Mouse (Mus musculus) forebrain, embryonic 14.5 days (tissue): ENCODE data around the gene Adh6a. TPM values are rescaled to one million over a fixed set of nuclear protein-coding genes. Genes with fewer than 3 reads are reported as not detected.
A peak's percentile ranks its signal among the peaks of the same experiment; 100 is the strongest.

Experiments used
- ATAC-seq: fragments of 200-750 bp; cut with Nextera tagmentation; 2 replicates; pipeline ENCODE4 v1.8.0; 2017; ENCODE audit warnings: mild to moderate bottlenecking, moderate library complexity
- DNase-seq: peaks from one replicate; pipeline ENCODE4 v3.0.0-alpha.2; 2015; ENCODE audit warnings: low spot score
- H3K27ac ChIP-seq: fragments of 300-500 bp; sonication (generic); 2 replicates; pipeline ENCODE4 v1.5.1; 2014; ENCODE audit warnings: low read depth, mild to moderate bottlenecking, control low read depth, low read length, moderate library complexity
- H3K27me3 ChIP-seq: fragments of 300-500 bp; sonication (generic); replicated peaks from 2 replicates; pipeline ENCODE4 v1.6.1; 2014; ENCODE audit warnings: low read length, control low read depth, mixed read lengths; ENCODE audit not compliant: control insufficient read depth, insufficient read depth
- H3K36me3 ChIP-seq: fragments of 300-500 bp; sonication (generic); 2 replicates; pipeline ENCODE4 v1.6.1; 2014; ENCODE audit warnings: low read length, control low read depth; ENCODE audit not compliant: control insufficient read depth, insufficient read depth
- H3K4me1 ChIP-seq: fragments of 300-500 bp; sonication (generic); 2 replicates; pipeline ENCODE4 v1.6.1; 2014; ENCODE audit warnings: antibody characterized with exemption, low read length, control low read depth; ENCODE audit not compliant: control insufficient read depth, insufficient read depth
- H3K4me2 ChIP-seq: fragments of 300-500 bp; sonication (generic); 2 replicates; pipeline ENCODE4 v1.6.1; 2014; ENCODE audit warnings: mild to moderate bottlenecking, control low read depth, low read length
- H3K4me3 ChIP-seq: fragments of 300-500 bp; sonication (generic); 2 replicates; pipeline ENCODE4 v1.5.1; 2014; ENCODE audit warnings: low read depth, low read length, control low read depth
- H3K9ac ChIP-seq: fragments of 300-500 bp; sonication (generic); 2 replicates; pipeline ENCODE4 v1.6.1; 2014; ENCODE audit warnings: mild to moderate bottlenecking, low read length, control low read depth, moderate library complexity
- H3K9me3 ChIP-seq: fragments of 300-500 bp; sonication (generic); replicated peaks from 2 replicates; pipeline ENCODE4 v1.6.1; 2016; ENCODE audit warnings: low read length, control low read depth, mixed read lengths; ENCODE audit not compliant: control insufficient read depth
- WGBS: fragments of 180-500 bp; shearing (Covaris S2); extraction: QIAGEN DNeasy Blood & Tissue Kit; methylation state at CpG from one replicate; pipeline ENCODE4 v1.1.7; 2014; 5-methylcytosine and 5-hydroxymethylcytosine counted together
- polyA plus RNA-seq: library from polyadenylated mRNA; unstranded; fragments of >200 nt; fragmentation: Nextera tagmentation; extraction: Ambion mirVana; gene quantifications from 2 replicates; pipeline ENCODE4 v1.2.1, GENCODE M21; 2014

Adh6a gene
- not detected in 2 replicates for polyA plus RNA-seq

DNA sequence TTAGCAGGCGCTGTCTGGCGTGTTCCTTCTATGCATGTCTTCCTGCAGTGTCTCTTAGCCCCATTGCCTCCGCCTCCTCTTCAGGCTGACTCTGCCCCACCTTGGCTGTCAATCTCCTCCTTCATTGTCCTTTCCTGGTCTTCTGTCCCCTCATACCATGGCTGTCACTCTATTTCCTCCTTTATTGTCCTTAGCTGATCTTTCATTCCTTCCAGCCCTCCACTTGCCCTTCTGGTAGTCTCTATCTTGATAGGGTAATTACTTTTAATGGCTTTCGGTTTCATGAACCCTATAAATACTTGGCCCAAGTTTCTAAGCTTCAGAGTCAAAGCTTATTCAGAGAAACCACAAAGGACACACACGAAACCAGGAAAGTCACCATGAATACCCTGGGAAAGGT is at the start of gene Adh6a:
TSS of gene Adh6a (plus strand) at position 322 of the 400 bp plus-strand sequence.
- no peaks in the 10 kb centered on the region for H3K36me3 ChIP-seq
- DNase-seq, result no peak
- WGBS, result 80% methylated on average over 5 of the region's 5 CpGs
- no peak within 1 kb of the TSS for H3K4me2 ChIP-seq
- no peaks in the 10 kb centered on the region for H3K4me1 ChIP-seq
- no peak within 1 kb of the TSS for H3K9ac ChIP-seq
- no peaks in the 10 kb centered on the region for H3K27me3 ChIP-seq
- no peak for ATAC-seq
- H3K9me3 ChIP-seq, result no peaks in the 10 kb centered on the region
- no peak within 1 kb of the TSS for H3K27ac ChIP-seq
- no peak within 1 kb of the TSS for H3K4me3 ChIP-seq

DNA sequence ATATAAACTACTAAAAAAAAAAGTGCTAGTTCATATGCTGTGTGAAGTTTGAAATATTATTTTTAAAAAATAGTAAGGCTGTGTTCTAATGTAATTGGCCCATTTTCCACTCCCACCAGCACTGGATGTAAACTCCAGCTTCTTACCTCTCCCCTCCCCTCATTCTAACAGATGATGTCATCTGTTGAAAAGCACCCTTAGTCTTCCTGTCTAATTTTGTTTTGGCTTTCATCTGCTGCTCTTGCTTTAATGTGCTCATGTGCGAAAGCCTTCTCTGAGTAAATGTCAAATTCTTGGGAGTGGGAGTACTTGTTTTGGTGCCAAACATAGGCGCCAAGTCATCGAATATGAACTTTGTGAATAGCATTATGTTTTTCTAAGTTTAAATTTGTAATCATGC is 48.4 kb upstream of the Adh6a start:
- H3K27ac ChIP-seq, result no peak overlapping the region
- ATAC-seq (no peak), DNase-seq (peak; percentile 38)
- no peak overlapping the region for H3K4me3 ChIP-seq
- 51% methylated on average over 3 of the region's 3 CpGs for WGBS
- H3K9me3 ChIP-seq, result no peaks in the 10 kb centered on the region
- no peak overlapping the region for H3K4me2 ChIP-seq
- H3K27me3 ChIP-seq, result no peaks in the 10 kb centered on the region
- H3K36me3 ChIP-seq, result no peaks in the 10 kb centered on the region
- H3K4me1 ChIP-seq, result no peaks in the 10 kb centered on the region
- H3K9ac ChIP-seq, result no peak overlapping the region

DNA sequence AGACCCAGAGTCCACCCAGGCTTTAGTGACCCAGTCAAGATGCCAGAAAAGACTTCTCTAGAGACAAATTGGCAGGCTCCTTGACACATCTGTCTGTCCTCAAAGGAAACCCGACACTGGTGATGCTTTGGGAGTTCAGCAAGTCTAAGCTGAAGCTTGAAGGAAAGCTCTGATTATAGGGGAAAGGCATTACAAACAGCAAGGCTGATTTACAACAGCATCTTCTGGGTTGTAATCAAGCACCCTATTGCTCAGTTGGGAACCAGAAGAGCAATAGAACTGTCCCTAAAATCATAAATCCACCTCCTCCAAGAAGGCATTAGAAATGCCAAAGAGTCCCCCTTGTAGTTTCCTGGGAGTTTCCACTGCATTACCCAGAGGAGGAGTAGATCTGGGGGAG is 42.6 kb upstream of the Adh6a start:
- no peaks in the 10 kb centered on the region for H3K9me3 ChIP-seq
- H3K9ac ChIP-seq, result no peak overlapping the region
- ATAC-seq (no peak), DNase-seq (no peak)
- no peaks in the 10 kb centered on the region for H3K27me3 ChIP-seq
- 63% methylated on average over 1 of the region's 1 CpGs for WGBS
- no peak overlapping the region for H3K4me3 ChIP-seq
- no peaks in the 10 kb centered on the region for H3K36me3 ChIP-seq
- H3K27ac ChIP-seq, result no peak overlapping the region
- H3K4me1 ChIP-seq, result no peaks in the 10 kb centered on the region
- H3K4me2 ChIP-seq, result no peak overlapping the region

DNA sequence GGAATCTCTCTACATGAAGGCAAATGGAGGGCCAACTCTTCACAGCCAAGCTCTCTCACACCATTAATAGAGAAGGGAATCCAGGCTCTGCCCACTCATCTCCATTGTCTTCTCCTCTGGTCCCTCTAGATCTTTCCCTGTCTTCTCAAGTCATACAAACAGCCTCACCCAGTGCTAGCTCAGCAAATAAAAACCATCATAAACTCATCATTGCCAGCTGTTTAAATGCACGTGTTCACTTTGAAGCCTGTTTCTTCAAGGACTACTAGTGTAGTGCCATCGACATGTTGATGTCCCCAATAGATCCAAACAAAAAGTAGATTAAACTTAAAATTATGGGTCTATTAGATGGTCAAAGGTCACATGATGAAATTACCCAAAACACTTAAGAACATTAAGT is 41.8 kb upstream of the Adh6a start:
- Histone ChIP-seq H3K4me3 (no peak overlapping the region), H3K9me3 (no peaks in the 10 kb centered on the region), H3K27me3 (no peaks in the 10 kb centered on the region), H3K27ac (no peak overlapping the region), H3K4me2 (no peak overlapping the region), H3K9ac (no peak overlapping the region), H3K36me3 (no peaks in the 10 kb centered on the region), H3K4me1 (no peaks in the 10 kb centered on the region)
- no peak for DNase-seq
- ATAC-seq, result no peak
- WGBS, result 96% methylated on average over 2 of the region's 2 CpGs

DNA sequence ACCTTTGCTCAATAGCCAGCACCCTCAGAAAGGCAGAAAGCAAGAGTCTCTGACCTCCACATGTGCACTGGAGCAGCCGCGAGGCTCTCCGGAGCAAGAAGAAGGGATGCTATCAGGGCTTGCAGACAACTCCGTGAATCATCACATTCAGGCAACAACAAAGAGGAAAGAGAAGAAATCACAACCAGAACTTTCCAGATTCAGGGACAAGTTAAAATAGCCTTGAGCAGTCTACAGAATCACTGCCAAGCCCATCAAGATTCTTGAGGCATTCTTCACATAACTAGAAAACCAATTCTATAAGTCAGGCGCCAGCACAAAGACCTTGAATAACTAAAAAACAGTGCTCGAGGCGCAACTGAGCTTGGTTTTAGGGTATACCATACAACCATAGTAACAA is 40.0 kb upstream of the Adh6a start:
- no peaks in the 10 kb centered on the region for H3K9me3 ChIP-seq
- ATAC-seq (no peak), DNase-seq (no peak)
- H3K27ac ChIP-seq, result no peak overlapping the region
- H3K27me3 ChIP-seq, result no peaks in the 10 kb centered on the region
- 93% methylated on average over 7 of the region's 7 CpGs for WGBS
- no peaks in the 10 kb centered on the region for H3K36me3 ChIP-seq
- no peak overlapping the region for H3K4me2 ChIP-seq
- no peak overlapping the region for H3K4me3 ChIP-seq
- no peaks in the 10 kb centered on the region for H3K4me1 ChIP-seq
- no peak overlapping the region for H3K9ac ChIP-seq

DNA sequence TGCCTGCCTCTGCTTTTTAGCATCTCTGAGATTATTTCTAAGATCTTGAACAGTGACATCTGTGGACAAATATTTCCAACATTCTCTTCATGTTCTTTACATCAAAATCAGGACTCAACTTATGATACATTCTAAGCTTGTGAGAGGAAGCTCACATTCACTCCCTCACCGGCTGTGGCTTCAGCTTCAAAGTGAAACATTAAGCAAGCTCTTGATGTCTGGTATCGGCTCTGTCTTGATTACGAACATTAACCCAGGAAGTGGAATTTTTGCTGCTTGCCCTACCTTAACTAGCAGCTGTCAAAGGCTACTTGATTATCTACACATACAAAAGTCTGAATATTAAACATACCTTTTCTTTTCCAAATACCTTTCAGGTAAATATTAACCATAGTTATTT is 38.0 kb upstream of the Adh6a start:
- no peak overlapping the region for H3K9ac ChIP-seq
- H3K9me3 ChIP-seq, result no peaks in the 10 kb centered on the region
- WGBS, result 95% methylated on average over 3 of the region's 3 CpGs
- no peaks in the 10 kb centered on the region for H3K27me3 ChIP-seq
- no peaks in the 10 kb centered on the region for H3K36me3 ChIP-seq
- ATAC-seq (no peak), DNase-seq (no peak)
- no peak overlapping the region for H3K4me2 ChIP-seq
- H3K4me1 ChIP-seq, result no peaks in the 10 kb centered on the region
- H3K4me3 ChIP-seq, result no peak overlapping the region
- no peak overlapping the region for H3K27ac ChIP-seq

DNA sequence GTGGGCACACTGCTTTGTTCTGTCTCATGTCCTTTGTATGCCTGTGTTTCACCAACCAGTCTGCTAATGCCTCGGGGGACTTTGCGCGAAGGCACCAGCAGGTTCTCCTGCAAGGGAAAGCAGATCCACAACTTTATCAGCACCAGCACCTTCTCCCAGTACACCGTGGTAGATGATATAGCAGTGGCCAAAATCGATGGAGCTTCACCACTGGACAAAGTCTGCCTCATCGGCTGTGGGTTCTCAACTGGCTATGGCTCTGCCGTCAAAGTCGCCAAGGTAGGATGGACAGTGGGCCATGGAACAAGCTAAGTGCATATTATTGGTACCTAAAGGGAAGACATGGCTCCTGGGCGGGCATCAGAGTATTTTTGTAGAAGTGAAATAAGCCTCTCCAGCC is 30.5 kb upstream of the Adh6a start:
- H3K27me3 ChIP-seq, result no peaks in the 10 kb centered on the region
- no peak overlapping the region for H3K4me3 ChIP-seq
- ATAC-seq (no peak), DNase-seq (no peak)
- no peak overlapping the region for H3K27ac ChIP-seq
- 70% methylated on average over 9 of the region's 9 CpGs for WGBS
- no peak overlapping the region for H3K9ac ChIP-seq
- H3K9me3 ChIP-seq, result no peaks in the 10 kb centered on the region
- H3K36me3 ChIP-seq, result no peaks in the 10 kb centered on the region
- H3K4me2 ChIP-seq, result no peak overlapping the region
- H3K4me1 ChIP-seq, result no peaks in the 10 kb centered on the region

DNA sequence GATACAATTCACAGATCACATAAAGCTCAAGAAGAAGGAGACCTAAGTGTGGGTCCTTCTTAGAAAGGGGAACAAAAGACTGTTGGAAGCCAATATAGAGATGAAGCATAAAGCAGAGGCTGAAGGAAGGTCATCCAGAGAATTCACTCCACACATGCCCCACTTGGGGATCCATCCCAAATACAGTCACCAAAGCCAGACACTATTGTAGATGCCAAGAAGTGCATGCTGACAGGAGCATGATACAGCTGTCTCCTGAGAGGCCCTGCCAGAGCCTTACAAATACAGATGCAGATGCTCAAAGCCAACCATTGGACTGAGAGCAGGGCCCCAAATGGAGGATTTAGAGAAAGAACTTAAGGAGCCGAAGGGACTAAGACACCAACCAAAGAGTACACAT is 29.3 kb upstream of the Adh6a start:
- Histone ChIP-seq H3K4me3 (no peak overlapping the region), H3K36me3 (no peaks in the 10 kb centered on the region), H3K27me3 (no peaks in the 10 kb centered on the region), H3K27ac (no peak overlapping the region), H3K9ac (no peak overlapping the region), H3K9me3 (no peaks in the 10 kb centered on the region), H3K4me1 (no peaks in the 10 kb centered on the region), H3K4me2 (no peak overlapping the region)
- 86% methylated on average over 1 of the region's 1 CpGs for whole genome bisulfite sequencing
- DNase-seq (no peak), ATAC-seq (no peak)

DNA sequence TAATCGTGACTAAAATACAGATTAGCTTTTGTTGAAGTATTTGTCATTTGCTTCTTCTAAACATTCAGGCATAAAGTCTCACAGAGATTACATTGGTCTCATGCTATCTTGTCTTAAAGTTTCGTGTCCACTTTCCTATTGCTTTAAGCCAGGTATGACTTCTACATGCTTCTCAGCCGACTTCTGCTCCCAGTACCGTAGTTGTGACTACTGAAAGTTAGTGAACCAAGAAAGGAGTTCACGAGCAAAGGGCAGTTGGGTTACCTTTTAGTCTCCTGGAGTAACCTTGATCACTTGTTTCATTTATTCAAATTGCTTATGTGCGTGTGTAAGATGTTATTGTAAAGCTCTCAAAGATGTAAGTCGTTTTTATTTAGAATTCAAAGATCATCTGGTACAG is 27.1 kb upstream of the Adh6a start:
- H3K9me3 ChIP-seq, result no peaks in the 10 kb centered on the region
- no peak overlapping the region for H3K4me3 ChIP-seq
- no peak for ATAC-seq
- H3K9ac ChIP-seq, result no peak overlapping the region
- H3K27ac ChIP-seq, result no peak overlapping the region
- H3K36me3 ChIP-seq, result no peaks in the 10 kb centered on the region
- no peaks in the 10 kb centered on the region for H3K4me1 ChIP-seq
- H3K27me3 ChIP-seq, result no peaks in the 10 kb centered on the region
- 82% methylated on average over 7 of the region's 7 CpGs for WGBS
- H3K4me2 ChIP-seq, result no peak overlapping the region
- DNase-seq, result no peak

DNA sequence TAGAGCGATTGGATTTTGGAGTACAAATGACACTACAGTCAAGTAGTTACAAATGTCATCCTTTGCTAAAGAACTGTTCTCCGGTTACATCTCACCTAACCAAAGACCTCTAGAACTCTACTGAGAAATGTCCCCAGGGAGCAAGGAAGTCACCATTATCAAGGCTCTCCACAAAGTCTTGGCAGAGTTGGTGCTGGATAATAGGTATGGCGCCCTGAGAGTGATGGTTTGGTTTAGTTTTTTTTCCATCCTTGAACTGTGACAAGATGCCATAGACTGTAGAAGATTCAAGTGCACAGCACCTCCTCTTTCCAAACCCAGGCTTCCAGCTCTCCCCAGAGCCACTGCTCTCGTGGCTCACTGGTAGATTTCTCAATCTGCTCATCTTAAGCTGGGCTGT is 25.4 kb upstream of the Adh6a start:
- no peak for DNase-seq
- Histone ChIP-seq H3K27ac (no peak overlapping the region), H3K36me3 (no peaks in the 10 kb centered on the region), H3K9ac (no peak overlapping the region), H3K4me1 (no peaks in the 10 kb centered on the region), H3K9me3 (no peaks in the 10 kb centered on the region), H3K27me3 (no peaks in the 10 kb centered on the region), H3K4me3 (no peak overlapping the region), H3K4me2 (no peak overlapping the region)
- ATAC-seq, result no peak
- WGBS, result 86% methylated on average over 4 of the region's 4 CpGs
